Mouse (Mus musculus): ENCODE results near the gene Pmis2. TPM values are rescaled to one million over a fixed set of nuclear protein-coding genes. Genes with fewer than 3 reads are reported as not detected.

The Pmis2 gene
- polyA plus RNA-seq (2015; fragmentation: Nextera tagmentation; extraction: Ambion mirVana) = not detected in 2 replicates

DNA sequence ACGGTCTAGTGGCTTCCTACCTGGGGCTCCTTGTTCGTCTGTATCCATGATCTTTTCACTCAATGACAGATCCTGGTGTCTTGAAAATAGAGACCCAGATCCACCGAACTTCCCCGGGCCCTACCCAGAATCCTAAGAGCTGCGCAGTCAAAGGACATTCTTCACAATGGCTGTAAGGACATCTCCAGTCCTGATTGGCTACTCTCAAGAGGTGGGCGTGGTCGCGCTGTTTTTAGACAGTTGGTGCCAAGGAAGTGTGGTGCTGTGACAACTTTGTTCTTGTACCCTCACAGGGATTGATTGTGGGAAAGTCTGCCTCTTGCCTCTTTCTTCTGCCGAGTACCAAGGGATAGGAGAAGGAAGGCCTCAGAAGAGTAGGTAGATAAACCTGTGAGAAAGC is at the start of gene Pmis2:
TSS of gene Pmis2 (minus strand) at position 126 of the 400 bp plus-strand sequence.
- Histone ChIP-seq H3K9me3 (replicated peaks) (no peaks in the 10 kb centered on the region), H3K4me1 (replicated peaks) (no peaks in the 10 kb centered on the region), H3K4me2 (no peak within 1 kb of the TSS), H3K4me3 (replicated peaks) (no peak within 1 kb of the TSS), H3K9ac (no peak within 1 kb of the TSS), H3K36me3 (replicated peaks) (no peaks in the 10 kb centered on the region), H3K27ac (replicated peaks) (no peak within 1 kb of the TSS), H3K27me3 (0 out of 2 replicates have a peak, but pooled peaks cover 5% of the 10 kb centered on the region)
- ATAC-seq (ENCODE audit: insufficient read depth) = no peak
- WGBS (ENCODE audit: insufficient replicate concordance) = 57% methylated on average over 9 of the region's 9 CpGs

DNA sequence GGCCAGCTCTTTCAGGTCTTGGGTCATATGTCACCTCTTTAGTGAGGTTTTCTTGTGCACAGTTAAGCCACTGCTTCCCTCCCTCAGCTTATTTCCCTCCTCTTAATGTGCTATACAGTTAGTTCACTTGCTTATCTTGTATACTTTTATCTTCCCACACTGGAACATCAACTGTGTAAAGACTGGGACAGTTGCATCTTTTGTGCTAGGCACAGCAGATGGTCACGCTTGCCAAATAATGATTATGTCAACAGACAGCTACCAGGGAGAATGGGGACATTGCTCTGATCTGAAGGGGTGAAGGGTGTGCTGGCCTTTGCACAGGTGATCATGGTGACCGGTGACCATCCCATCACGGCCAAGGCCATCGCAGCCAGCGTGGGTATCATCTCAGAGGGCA is 48.3 kb upstream of the Pmis2 start:
- Histone ChIP-seq H3K9ac (no peak overlapping the region), H3K27ac (replicated peaks) (no peak overlapping the region), H3K4me1 (replicated peaks) (peaks cover 44% of the 10 kb centered on the region), H3K9me3 (replicated peaks) (no peaks in the 10 kb centered on the region), H3K27me3 (peaks cover 31% of the 10 kb centered on the region), H3K4me3 (replicated peaks) (no peak overlapping the region), H3K4me2 (no peak overlapping the region), H3K36me3 (replicated peaks) (no peaks in the 10 kb centered on the region)
- 68% methylated on average over 5 of the region's 5 CpGs for WGBS (ENCODE audit: insufficient replicate concordance)
- ATAC-seq (ENCODE audit: insufficient read depth) = peak; percentile 14; the same call in 1 of the 2 replicates

DNA sequence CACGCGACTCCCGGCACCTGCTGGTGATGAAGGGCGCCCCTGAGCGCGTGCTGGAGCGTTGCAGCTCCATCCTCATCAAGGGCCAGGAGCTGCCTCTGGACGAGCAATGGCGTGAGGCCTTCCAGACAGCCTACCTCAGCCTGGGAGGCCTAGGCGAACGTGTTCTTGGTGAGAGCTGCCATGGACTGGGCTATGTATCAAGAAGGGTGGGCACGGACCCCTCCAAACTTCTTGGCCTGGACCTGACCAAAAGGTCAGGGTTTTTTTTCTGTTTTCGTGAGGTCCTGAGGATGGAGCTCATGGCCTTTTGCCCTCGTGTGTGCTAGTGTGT is 46.3 kb upstream of the Pmis2 start:
- H3K9me3 ChIP-seq (replicated peaks) = no peaks in the 10 kb centered on the region
- H3K27me3 ChIP-seq = peaks cover 33% of the 10 kb centered on the region
- H3K4me3 ChIP-seq (replicated peaks) = peak overlapping the region; percentile 36
- H3K27ac ChIP-seq (replicated peaks) = no peak overlapping the region
- ATAC-seq (ENCODE audit: insufficient read depth) = no peak
- H3K4me1 ChIP-seq (replicated peaks) = peaks cover 33% of the 10 kb centered on the region
- H3K4me2 ChIP-seq = peak overlapping the region; percentile 70
- WGBS (ENCODE audit: insufficient replicate concordance) = 13% methylated on average over 14 of the region's 14 CpGs
- H3K36me3 ChIP-seq (replicated peaks) = no peaks in the 10 kb centered on the region
- no peak overlapping the region for H3K9ac ChIP-seq

DNA sequence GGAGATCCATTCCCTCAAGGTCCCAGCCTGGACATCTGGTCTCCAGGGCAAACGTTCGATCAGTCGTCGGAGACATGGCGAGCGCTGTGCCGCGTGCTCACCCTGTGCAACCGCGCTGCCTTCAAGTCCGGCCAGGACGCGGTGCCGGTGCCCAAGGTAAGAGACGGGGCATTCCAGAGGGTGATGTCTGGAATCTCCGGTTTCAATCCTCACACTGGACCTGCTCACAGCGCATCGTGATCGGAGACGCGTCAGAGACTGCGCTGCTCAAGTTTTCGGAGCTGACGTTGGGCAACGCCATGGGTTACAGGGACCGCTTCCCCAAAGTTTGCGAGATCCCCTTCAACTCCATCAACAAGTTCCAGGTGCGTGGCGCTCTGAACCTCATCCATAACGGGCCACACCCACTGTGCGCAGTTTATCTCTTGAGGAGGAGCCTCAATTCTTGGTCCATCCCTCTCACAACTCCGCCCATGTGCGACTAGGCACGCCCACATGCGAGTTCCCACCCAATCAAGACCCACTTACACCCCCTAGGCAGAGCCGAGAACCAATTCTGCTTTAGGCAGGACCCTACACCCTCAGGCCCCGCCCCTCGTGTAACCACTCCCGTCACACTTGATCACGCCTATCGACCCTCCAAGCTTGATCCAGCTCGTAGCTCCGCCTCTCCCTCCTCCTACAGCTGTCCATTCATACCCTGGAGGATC is 45.8 kb upstream of the Pmis2 start:
- 3% methylated on average over 43 of the region's 43 CpGs for WGBS (ENCODE audit: insufficient replicate concordance)
- H3K27ac ChIP-seq (replicated peaks) = no peak overlapping the region
- peak; percentile 90 for ATAC-seq (ENCODE audit: insufficient read depth)
- H3K9ac ChIP-seq = no peak overlapping the region
- peak overlapping the region; percentile 70 for H3K4me2 ChIP-seq
- peaks cover 29% of the 10 kb centered on the region for H3K4me1 ChIP-seq (replicated peaks)
- peaks cover 33% of the 10 kb centered on the region for H3K27me3 ChIP-seq
- no peaks in the 10 kb centered on the region for H3K9me3 ChIP-seq (replicated peaks)
- H3K36me3 ChIP-seq (replicated peaks) = no peaks in the 10 kb centered on the region
- H3K4me3 ChIP-seq (replicated peaks) = peak overlapping the region; percentile 36

DNA sequence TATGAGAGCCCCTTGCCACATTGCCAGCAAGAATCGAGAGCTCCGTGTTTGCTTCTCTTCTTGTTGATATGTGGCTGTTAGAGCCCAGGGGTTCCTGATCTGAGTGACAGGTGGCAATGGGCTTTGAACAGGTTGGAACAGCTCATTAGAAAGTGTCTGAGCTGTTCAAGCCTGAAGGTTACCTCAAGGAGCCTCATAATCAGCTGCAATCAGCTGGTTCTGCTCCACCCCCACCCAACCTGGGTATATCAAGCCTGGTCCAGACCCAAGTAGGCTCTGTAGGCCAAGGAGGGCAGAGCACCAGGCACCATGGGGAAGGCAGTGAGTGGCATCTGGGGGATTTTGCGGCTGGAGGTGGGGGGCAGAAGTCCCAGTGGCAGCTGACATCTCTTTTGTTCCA is 40.5 kb upstream of the Pmis2 start, which contains the start of gene Atp4a:
TSS of gene Atp4a (plus strand) at position 268 of the 400 bp plus-strand sequence.
- H3K4me2 ChIP-seq = no peak within 1 kb of the TSS
- H3K36me3 ChIP-seq (replicated peaks) = no peaks in the 10 kb centered on the region
- H3K9ac ChIP-seq = no peak within 1 kb of the TSS
- H3K27me3 ChIP-seq = peaks cover 24% of the 10 kb centered on the region
- WGBS (ENCODE audit: insufficient replicate concordance) = 60% methylated on average over 3 of the region's 3 CpGs
- ATAC-seq (ENCODE audit: insufficient read depth) = no peak
- H3K4me3 ChIP-seq (replicated peaks) = no peak within 1 kb of the TSS
- no peak within 1 kb of the TSS for H3K27ac ChIP-seq (replicated peaks)
- H3K4me1 ChIP-seq (replicated peaks) = peaks cover 17% of the 10 kb centered on the region
- H3K9me3 ChIP-seq (replicated peaks) = no peaks in the 10 kb centered on the region

DNA sequence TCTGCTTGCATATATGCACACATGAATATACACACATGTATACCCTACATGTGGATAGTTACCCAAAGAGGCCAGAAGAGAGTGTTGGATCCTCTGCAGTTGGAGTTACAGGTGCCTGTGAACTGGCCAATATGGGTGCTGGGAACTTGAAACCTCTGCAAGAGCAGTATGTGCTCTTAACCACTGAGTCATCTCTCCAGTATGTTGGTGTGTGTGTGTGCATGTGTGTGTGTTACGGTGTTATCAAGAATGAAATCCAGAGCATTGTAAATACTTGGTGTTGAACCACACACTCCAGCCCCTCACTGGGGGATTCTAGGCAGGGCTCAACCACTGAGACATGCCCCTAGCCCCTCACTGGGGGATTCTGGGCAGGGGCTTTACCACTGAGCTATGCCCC is 36.0 kb upstream of the Pmis2 start:
- Histone ChIP-seq H3K36me3 (replicated peaks) (no peaks in the 10 kb centered on the region), H3K9ac (no peak overlapping the region), H3K4me2 (no peak overlapping the region), H3K27me3 (no peaks in the 10 kb centered on the region), H3K9me3 (replicated peaks) (no peaks in the 10 kb centered on the region), H3K4me1 (replicated peaks) (peaks cover 28% of the 10 kb centered on the region), H3K4me3 (replicated peaks) (no peak overlapping the region), H3K27ac (replicated peaks) (no peak overlapping the region)
- no peak for ATAC-seq (ENCODE audit: insufficient read depth)
- WGBS (ENCODE audit: insufficient replicate concordance) = 73% methylated on average over 1 of the region's 1 CpGs

DNA sequence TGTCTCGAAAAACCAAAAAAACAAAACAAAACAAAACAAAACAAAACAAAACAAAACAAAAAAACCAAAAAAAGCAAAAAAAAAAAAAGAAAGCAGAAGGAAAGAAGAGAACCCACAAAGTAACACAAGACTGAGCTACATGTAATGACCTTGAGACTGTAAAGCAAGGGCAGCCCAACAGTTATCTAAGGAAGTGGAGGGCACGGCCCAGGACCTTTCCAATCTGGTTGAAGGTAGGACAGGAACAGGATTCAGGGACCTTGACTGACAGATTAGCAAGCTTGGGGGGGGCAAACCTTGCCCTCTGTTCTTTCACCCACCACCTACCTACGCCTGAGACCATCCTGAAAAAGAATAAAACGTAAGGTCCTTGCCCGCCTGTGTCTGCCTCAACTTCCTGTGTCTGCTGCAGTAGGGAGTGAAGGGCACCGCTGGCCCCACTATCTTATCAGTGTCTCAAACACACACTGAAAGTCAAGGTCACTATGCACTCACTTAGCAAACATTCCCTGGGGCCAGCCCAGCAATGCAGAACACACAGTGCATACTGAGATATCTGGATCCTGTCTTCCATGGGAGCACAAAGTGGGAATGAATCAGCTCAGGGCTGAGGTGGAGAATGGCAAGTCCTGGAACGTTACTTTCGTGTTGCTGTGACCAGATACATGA is 34.9 kb upstream of the Pmis2 start:
- no peak overlapping the region for H3K9ac ChIP-seq
- peaks cover 27% of the 10 kb centered on the region for H3K4me1 ChIP-seq (replicated peaks)
- H3K27me3 ChIP-seq = no peaks in the 10 kb centered on the region
- no peak overlapping the region for H3K4me3 ChIP-seq (replicated peaks)
- 23% methylated on average over 8 of the region's 8 CpGs for WGBS (ENCODE audit: insufficient replicate concordance)
- H3K36me3 ChIP-seq (replicated peaks) = no peaks in the 10 kb centered on the region
- H3K4me2 ChIP-seq = peak overlapping the region; percentile 36
- peak overlapping the region; percentile 59 for H3K27ac ChIP-seq (replicated peaks)
- no peaks in the 10 kb centered on the region for H3K9me3 ChIP-seq (replicated peaks)
- ATAC-seq (ENCODE audit: insufficient read depth) = peak; percentile 75

DNA sequence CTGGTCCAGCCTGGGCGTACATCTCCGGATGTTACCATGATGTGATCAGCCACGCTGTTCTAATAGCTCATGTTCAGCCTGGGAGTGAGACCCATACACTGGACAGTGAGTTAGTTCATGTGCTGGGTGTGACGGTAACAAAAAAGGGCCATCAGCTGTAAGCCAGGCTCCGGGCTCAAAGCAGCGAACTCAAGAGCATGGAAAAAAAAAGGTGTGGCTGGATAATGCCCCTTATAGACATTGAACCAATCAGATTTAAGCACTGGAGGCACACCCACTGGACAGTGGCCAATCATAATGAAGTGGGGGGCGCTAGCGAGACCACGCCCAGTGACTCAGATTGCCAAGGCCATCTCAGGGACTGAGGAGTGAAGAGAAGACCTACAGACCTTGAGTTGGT is 27.2 kb upstream of the Pmis2 start, which contains the start of gene 2200002J24Rik:
TSS of gene 2200002J24Rik (plus strand) at position 338 of the 400 bp plus-strand sequence.
- H3K27ac ChIP-seq (replicated peaks) = no peak within 1 kb of the TSS
- H3K27me3 ChIP-seq = no peaks in the 10 kb centered on the region
- H3K36me3 ChIP-seq (replicated peaks) = no peaks in the 10 kb centered on the region
- no peak within 1 kb of the TSS for H3K4me2 ChIP-seq
- WGBS (ENCODE audit: insufficient replicate concordance) = 44% methylated on average over 9 of the region's 9 CpGs
- H3K4me1 ChIP-seq (replicated peaks) = peaks cover 6% of the 10 kb centered on the region; the same call in 1 of the 2 replicates
- no peak within 1 kb of the TSS for H3K4me3 ChIP-seq (replicated peaks)
- H3K9ac ChIP-seq = no peak within 1 kb of the TSS
- H3K9me3 ChIP-seq (replicated peaks) = no peaks in the 10 kb centered on the region
- no peak for ATAC-seq (ENCODE audit: insufficient read depth)

DNA sequence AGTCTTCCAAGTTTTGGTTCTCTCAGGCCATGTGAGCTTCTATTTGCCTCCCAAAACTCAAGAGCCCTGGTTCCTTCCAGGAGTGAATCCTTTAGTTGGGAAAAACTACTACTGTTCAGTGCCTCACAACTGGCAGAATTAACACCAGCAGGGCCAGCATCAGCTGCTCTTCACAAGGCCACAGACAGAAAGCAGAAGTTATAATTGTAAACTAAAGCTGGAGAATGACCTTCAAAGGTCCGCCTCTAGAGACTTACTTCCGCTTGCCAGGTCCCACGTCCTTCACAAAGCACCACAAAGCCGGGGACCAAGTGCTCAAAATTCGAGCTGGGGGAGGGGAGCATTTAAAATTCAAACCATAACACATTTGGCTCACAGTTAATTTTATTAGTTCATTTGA is 26.7 kb upstream of the Pmis2 start:
- no peak for ATAC-seq (ENCODE audit: insufficient read depth)
- H3K9me3 ChIP-seq (replicated peaks) = no peaks in the 10 kb centered on the region
- H3K27ac ChIP-seq (replicated peaks) = no peak overlapping the region
- no peak overlapping the region for H3K4me3 ChIP-seq (replicated peaks)
- 12% methylated on average over 5 of the region's 5 CpGs for WGBS (ENCODE audit: insufficient replicate concordance)
- no peaks in the 10 kb centered on the region for H3K27me3 ChIP-seq
- H3K36me3 ChIP-seq (replicated peaks) = no peaks in the 10 kb centered on the region
- no peak overlapping the region for H3K4me2 ChIP-seq
- H3K4me1 ChIP-seq (replicated peaks) = peaks cover 6% of the 10 kb centered on the region; the same call in 1 of the 2 replicates
- H3K9ac ChIP-seq = no peak overlapping the region

DNA sequence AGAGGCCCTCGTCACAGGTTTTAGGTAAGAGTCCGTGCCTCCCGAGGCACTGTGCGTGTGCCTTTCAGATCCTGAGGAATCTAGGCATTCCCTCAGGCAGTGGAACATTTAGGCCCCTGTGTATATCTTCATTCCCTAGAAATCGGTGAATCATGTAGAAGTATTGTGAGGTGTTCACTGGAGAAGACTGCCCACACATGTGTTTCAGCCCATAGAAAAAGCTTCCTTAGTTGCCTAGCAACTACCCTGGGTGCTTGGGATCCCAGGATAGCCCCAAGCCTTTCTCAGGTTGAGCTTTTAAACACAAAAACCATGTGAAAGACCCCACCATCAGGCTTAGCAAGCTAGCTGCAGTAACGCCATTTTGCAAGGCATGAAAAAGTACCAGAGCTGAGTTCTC is 16.9 kb upstream of the Pmis2 start:
- Histone ChIP-seq H3K36me3 (replicated peaks) (no peaks in the 10 kb centered on the region), H3K27ac (replicated peaks) (no peak overlapping the region), H3K27me3 (no peaks in the 10 kb centered on the region), H3K4me2 (no peak overlapping the region), H3K9ac (no peak overlapping the region), H3K4me3 (replicated peaks) (no peak overlapping the region), H3K9me3 (replicated peaks) (no peaks in the 10 kb centered on the region), H3K4me1 (replicated peaks) (no peaks in the 10 kb centered on the region; the same call in none of the 2 replicates)
- no peak for ATAC-seq (ENCODE audit: insufficient read depth)
- WGBS (ENCODE audit: insufficient replicate concordance) = 82% methylated on average over 6 of the region's 6 CpGs

DNA sequence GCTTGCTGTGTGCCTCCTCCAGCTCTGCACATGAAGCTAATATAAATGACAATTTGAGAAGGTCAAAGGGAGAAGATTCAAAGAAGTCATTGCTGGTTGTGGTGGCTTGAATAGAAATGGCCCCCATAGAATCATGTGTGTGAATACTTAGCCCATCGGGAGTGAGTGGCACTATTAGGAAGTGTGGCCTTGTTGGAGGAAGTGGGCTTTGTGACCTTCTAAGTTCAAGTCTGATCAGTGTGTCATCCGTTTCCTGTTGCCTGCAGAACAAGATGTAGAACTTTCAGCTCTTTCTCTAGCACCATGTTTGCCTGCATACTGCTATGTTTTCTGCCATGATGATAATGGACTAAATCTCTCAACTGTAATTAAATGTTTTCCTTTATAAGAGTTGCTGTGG is 12.0 kb upstream of the Pmis2 start:
- no peaks in the 10 kb centered on the region; the same call in none of the 2 replicates for H3K4me1 ChIP-seq (replicated peaks)
- H3K9ac ChIP-seq = no peak overlapping the region
- WGBS (ENCODE audit: insufficient replicate concordance) = 25% methylated on average over 2 of the region's 2 CpGs
- H3K9me3 ChIP-seq (replicated peaks) = no peaks in the 10 kb centered on the region
- H3K4me2 ChIP-seq = no peak overlapping the region
- ATAC-seq (ENCODE audit: insufficient read depth) = no peak
- H3K36me3 ChIP-seq (replicated peaks) = no peaks in the 10 kb centered on the region
- no peaks in the 10 kb centered on the region for H3K27me3 ChIP-seq
- H3K4me3 ChIP-seq (replicated peaks) = no peak overlapping the region
- H3K27ac ChIP-seq (replicated peaks) = no peak overlapping the region

All from liver, embryonic 15.5 days (tissue).